In the genomic region with DNA sequence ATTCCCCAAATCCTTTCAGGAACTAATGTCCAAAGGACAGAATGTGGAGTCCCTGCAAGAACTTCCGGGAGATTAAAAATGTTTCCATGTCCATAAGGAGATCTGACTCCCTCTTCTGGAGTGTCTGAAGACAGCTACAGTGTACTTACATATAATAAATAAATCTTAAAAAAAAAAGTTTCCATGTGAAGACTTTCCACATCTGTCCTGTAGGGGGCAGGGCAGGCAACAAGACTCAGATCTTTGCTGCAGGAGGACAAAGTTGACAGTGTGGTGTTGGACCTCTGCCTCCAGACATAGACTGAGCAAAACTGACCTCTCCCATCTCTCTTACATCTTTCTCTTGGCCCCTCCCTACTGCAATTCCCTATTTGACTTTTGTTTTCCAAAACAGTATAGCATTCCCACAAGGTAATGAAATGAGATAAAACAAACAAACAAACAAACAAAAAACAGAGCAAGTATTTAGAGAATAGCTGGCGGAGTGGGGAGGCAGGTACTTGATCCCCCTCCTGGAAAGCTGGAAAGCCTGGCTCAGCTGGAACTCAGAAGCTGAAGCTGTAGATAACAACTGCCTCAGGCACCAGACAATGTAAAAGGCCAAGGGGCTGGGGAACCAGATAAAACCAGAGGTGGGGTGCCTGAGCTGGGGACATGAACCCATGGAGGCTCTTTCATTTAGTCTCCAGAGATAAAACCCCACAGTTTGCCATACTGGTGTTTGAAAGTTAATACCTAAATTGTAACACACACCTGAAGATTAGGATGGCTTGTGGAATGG, we compare ENCODE assay signal across 8 mouse cellular contexts.
DNase-seq lines count a peak whose midpoint lies in the region; ATAC-seq and TF ChIP-seq lines count a peak whose summit lies in the region.
"Had no signal": no experiment of that assay in that cellular context is flagged by ENCODE, and none has a peak within 500 bp of the region (broad histone marks: within the 10 kb centered on the region; RNA-seq: fewer than 3 reads in every experiment).

No protein-coding gene starts in this region.

- H3K4me1 ChIP-seq in kidney, adult 2 months (ENCODE audit: control insufficient read depth, insufficient read depth, low read length): no peaks in the 10 kb centered on the region
- H3K4me1 ChIP-seq in kidney, embryonic 16.5 days (ENCODE audit: insufficient read depth, low read length): no peaks in the 10 kb centered on the region
- H3K4me1 ChIP-seq in liver, embryonic 14.5 days (replicated peaks; ENCODE audit: control insufficient read depth in 2 of 2, insufficient read depth in 2 of 2, low read length in 1 of 2): peaks cover 8 to 17% of the 10 kb centered on the region in 2 experiments; a peak in 3 of 4 replicates
- no peaks in the 10 kb centered on the region for H3K4me1 ChIP-seq in hindbrain, embryonic 14.5 days (replicated peaks; ENCODE audit: control insufficient read depth, insufficient read depth, low read length)
- H3K4me1 ChIP-seq: embryonic facial prominence, embryonic 15.5 days had no signal

- no peaks in the 10 kb centered on the region for H3K36me3 ChIP-seq in kidney, adult 2 months (ENCODE audit: control insufficient read depth, insufficient read depth, low read length)
- H3K36me3 ChIP-seq in kidney, embryonic 16.5 days (ENCODE audit: insufficient read depth, low read length): 0 out of 2 replicates have a peak, but pooled peaks cover 3% of the 10 kb centered on the region
- H3K36me3 ChIP-seq in liver, embryonic 14.5 days (replicated peaks; ENCODE audit: control insufficient read depth, insufficient read depth, low read depth): no peaks in the 10 kb centered on the region
- peaks cover 87% of the 10 kb centered on the region for H3K36me3 ChIP-seq in hindbrain, embryonic 14.5 days (replicated peaks; ENCODE audit: control insufficient read depth, insufficient read depth)

- no peak overlapping the region for H3K27ac ChIP-seq in kidney, adult 2 months (ENCODE audit: insufficient read depth, low read depth, low read length)
- no peak overlapping the region for H3K27ac ChIP-seq in kidney, embryonic 16.5 days (ENCODE audit: low read length)
- no peak overlapping the region for H3K27ac ChIP-seq in liver, embryonic 14.5 days
- H3K27ac ChIP-seq in hindbrain, embryonic 14.5 days: no peak overlapping the region
- H3K27ac ChIP-seq: embryonic facial prominence, embryonic 15.5 days had no signal

- no peak overlapping the region for H3K4me2 ChIP-seq in kidney, embryonic 16.5 days (replicated peaks; ENCODE audit: low read depth, low read length)
- no peak overlapping the region; the same call in none of the 2 replicates for H3K4me2 ChIP-seq in liver, embryonic 14.5 days (ENCODE audit: low read depth)
- H3K4me2 ChIP-seq in hindbrain, embryonic 14.5 days (replicated peaks): no peak overlapping the region
- H3K4me2 ChIP-seq: embryonic facial prominence, embryonic 15.5 days had no signal

- TF ChIP-seq CTCF in kidney, adult 2 months (conservative IDR thresholded peaks at IDR 0.05; ENCODE audit: insufficient read depth, insufficient read length, low read depth, low read length): peak; percentile 50
- peak; percentile 76 for TF ChIP-seq CTCF in liver, embryonic 14.5 days (IDR thresholded peaks at IDR 0.05; ENCODE audit: low read depth)

- H3K4me3 ChIP-seq in kidney, adult 2 months (ENCODE audit: insufficient read depth, low read depth, low read length): no peak overlapping the region
- no peak overlapping the region for H3K4me3 ChIP-seq in kidney, embryonic 16.5 days (ENCODE audit: low read length)
- no peak overlapping the region for H3K4me3 ChIP-seq in liver, embryonic 14.5 days (ENCODE audit: insufficient read depth in 1 of 2, low read depth in 2 of 2, low read length in 2 of 2)
- H3K4me3 ChIP-seq in hindbrain, embryonic 14.5 days (replicated peaks; ENCODE audit: low read length): no peak overlapping the region
- H3K4me3 ChIP-seq: embryonic facial prominence, embryonic 15.5 days had no signal

- H3K9ac ChIP-seq in kidney, embryonic 16.5 days (replicated peaks; ENCODE audit: low read length): no peak overlapping the region
- H3K9ac ChIP-seq in liver, embryonic 14.5 days (replicated peaks): no peak overlapping the region
- no peak overlapping the region for H3K9ac ChIP-seq in hindbrain, embryonic 14.5 days
- H3K9ac ChIP-seq: embryonic facial prominence, embryonic 15.5 days had no signal

- no peak for TF ChIP-seq POLR2A in kidney, adult 2 months (IDR thresholded peaks at IDR 0.05; ENCODE audit: low read depth, low read length)

- no peak for ATAC-seq in kidney, embryonic 16.5 days (ENCODE audit: low FRiP score, low TSS enrichment)
- peak; percentile 84 for ATAC-seq in liver, embryonic 14.5 days (ENCODE audit: insufficient read depth)
- no peak for ATAC-seq in hindbrain, embryonic 14.5 days (ENCODE audit: low FRiP score)

- TF ChIP-seq EP300 in liver, embryonic 14.5 days (IDR thresholded peaks at IDR 0.05; ENCODE audit: low read depth): peak; percentile 84

- no peaks in the 10 kb centered on the region for H3K27me3 ChIP-seq in kidney, adult 2 months (replicated peaks; ENCODE audit: control insufficient read depth, insufficient read depth, low read length)
- H3K27me3 ChIP-seq in kidney, embryonic 16.5 days (ENCODE audit: insufficient read depth, low read length): no peaks in the 10 kb centered on the region
- no peaks in the 10 kb centered on the region for H3K27me3 ChIP-seq in liver, embryonic 14.5 days (ENCODE audit: control insufficient read depth, insufficient read depth, low read length)
- no peaks in the 10 kb centered on the region for H3K27me3 ChIP-seq in hindbrain, embryonic 14.5 days (ENCODE audit: control insufficient read depth, insufficient read depth, low read length)
- H3K27me3 ChIP-seq: embryonic facial prominence, embryonic 15.5 days had no signal

- H3K9me3 ChIP-seq in kidney, embryonic 16.5 days (ENCODE audit: low read length): no peaks in the 10 kb centered on the region
- no peaks in the 10 kb centered on the region for H3K9me3 ChIP-seq in liver, embryonic 14.5 days (ENCODE audit: control insufficient read depth, low read length)
- no peaks in the 10 kb centered on the region for H3K9me3 ChIP-seq in hindbrain, embryonic 14.5 days (ENCODE audit: control insufficient read depth, low read length)
- H3K9me3 ChIP-seq: embryonic facial prominence, embryonic 15.5 days had no signal

- 70% methylated on average over 2 of the region's 2 CpGs for WGBS in kidney, adult 2 months
- WGBS in kidney, embryonic 16.5 days: 76% methylated on average over 2 of the region's 2 CpGs
- 41% methylated on average over 2 of the region's 2 CpGs for WGBS in liver, embryonic 14.5 days (ENCODE audit: insufficient replicate concordance)
- 90% methylated on average over 2 of the region's 2 CpGs for WGBS in hindbrain, embryonic 14.5 days

- peak; percentile 25 for DNase-seq in kidney, adult 2 months
- DNase-seq in ES-CJ7 (ENCODE audit: low read depth, low spot score): peak; percentile 42
- DNase-seq in adrenal gland, postnatal 36 days: peak; percentile 13 to 32
- DNase-seq in liver, embryonic 14.5 days (ENCODE audit: low read depth in 3 of 3, low spot score in 3 of 3): peak in 2 of 3 experiments; percentile 19 to 34
- DNase-seq in frontal cortex, postnatal 14 days (ENCODE audit: low spot score in 2 of 2): no peak
- no peak for DNase-seq in hindbrain, embryonic 14.5 days (ENCODE audit: low spot score)

Comparison
In these comparisons a context has a peak if more than half of its experiments do, and no peak if none do; other contexts are left out.
1. DNase-seq: peak in kidney, adult 2 months (single experiment), ES-CJ7 (single experiment), adrenal gland, postnatal 36 days (2 of 2) and liver, embryonic 14.5 days (2 of 3); none in frontal cortex, postnatal 14 days (0 of 2) and hindbrain, embryonic 14.5 days (single experiment).